Mouse (Mus musculus): ENCODE measurements around the gene Pdzrn4.

The Pdzrn4 gene

DNA sequence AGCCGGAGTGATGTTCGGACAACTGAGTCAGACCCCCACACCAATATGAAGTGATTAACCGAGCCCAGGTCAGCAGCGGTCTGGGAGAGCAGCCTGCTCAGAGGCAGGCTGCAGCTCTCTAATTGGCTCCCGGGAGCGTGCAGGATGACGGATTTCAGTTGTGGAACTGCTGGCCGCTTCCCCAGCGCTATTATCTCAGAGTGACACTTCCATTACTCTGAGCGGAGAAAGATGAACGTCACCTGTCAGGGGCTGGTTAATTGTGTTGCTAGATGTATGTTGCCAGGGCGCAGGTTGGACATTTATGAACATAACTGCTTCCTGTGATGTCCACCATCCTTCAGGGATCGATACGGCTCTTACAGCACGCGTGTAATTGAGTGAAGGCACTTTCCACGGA, 355.5 kb downstream of the Pdzrn4 start:
- no peak for DNase-seq

DNA sequence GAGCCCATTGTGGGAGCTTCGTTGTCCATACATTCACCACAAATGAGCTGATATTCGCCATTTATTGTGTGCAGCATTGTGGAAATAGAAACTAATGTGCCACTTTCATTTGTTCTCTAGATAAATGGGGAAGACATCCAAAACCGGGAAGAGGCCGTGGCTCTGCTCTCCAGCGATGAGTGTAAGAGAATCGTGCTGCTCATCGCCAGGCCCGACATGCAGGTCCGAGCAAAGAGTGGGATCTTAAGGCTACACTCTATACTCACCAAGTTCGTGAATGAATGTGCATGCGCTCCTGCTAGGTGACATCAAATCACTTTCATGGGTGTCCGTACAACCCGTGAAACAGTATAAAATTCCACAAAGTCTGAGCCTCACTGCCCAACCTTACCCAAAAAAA, 355.9 kb downstream of the Pdzrn4 start:
- no peak for DNase-seq

DNA sequence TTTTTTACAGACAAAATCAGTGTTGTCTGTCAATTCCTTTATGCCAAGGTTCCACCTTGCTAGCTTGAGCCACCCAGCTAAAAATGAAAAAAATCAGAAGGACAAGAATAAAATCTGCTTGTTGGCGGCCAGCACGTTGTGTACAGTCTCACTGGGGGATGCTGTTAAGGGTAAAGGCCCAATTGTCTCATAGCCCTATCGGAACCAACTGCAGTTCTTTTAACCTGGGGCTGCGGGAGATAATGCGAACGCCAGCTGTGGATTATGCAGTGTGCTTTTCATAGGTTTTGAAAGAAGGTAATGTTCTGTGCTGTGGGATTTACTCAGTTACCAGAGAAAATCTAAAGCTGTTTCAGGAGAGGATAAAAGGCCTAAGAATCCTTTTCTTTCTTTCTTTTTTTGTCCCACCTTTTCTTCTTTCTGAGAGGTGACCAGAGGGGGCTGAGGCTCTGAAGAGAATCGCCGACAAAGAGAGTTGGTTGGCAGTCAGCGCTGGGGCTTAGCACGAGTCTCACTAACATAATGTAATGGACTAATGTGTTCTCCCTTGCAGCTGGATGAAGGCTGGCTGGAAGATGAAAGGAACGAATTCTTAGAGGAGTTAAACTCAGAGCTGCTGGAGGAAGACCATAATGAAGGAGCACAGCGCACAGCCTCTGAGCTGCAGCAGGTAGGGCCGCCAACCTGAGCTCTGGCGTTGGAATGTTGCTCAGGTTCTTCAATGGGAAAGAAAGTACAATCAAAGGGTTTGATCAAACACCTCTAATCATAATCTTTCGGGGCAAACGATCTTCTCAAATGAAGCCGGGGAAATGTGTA, 360.6 kb downstream of the Pdzrn4 start:
- no peak for DNase-seq

DNA sequence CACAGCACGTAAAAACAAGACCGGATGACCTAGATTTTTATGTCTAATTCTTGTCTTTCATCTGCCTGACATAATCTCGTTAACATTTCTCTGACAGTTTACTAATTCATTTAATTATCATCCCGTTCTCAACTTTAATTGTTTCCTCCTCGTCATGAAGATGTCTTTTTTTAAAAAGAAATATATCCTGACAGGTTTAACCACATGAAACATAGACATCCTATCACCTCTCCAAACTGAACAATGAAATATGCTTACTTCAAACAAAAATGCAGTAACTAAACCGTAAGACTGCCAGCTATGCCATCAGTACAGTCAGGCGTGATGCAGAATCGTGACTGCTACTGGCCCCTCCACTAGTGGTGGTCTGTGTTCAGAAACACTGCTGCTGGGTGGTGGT, 362.3 kb downstream of the Pdzrn4 start:
- DNase-seq, result no peak

DNA sequence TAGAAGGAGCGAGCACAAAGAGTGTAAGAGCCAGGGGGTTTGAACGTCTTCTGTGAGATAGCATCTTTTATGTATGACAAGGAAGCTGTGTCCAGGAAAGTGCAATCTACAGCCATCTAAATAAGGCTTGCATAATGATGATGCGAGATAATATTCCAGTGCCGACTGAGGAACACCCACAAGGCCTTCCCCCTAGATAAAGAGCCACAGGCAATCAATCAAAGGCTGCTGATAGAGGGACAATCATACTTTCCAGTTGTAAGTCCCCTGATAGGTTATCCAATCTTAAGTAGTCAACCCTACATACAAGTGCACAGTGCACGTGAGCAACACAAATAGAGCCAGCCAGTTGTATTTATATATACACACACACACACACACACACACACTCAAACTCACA, 366.6 kb downstream of the Pdzrn4 start:
- no peak for DNase-seq

DNA sequence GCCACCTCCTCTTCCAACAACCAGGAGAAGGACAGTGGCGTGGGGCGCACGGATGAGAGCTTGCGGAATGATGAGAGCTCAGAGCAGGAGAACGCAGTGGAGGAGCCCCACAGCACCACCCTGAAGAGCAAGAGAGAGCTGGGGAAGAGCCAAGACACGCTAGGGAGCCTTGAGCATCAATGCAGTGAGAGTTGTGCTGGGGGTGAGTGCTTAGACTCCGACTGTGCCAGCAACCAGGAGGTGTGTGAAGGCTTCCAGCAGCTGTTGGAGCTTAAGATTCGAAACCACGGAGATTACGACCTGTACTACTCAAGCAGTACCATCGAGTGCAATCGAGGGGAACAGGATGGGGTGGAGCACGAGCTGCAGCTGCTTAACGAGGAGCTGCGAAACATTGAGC, 372.9 kb downstream of the Pdzrn4 start:
- no peak for DNase-seq

DNA sequence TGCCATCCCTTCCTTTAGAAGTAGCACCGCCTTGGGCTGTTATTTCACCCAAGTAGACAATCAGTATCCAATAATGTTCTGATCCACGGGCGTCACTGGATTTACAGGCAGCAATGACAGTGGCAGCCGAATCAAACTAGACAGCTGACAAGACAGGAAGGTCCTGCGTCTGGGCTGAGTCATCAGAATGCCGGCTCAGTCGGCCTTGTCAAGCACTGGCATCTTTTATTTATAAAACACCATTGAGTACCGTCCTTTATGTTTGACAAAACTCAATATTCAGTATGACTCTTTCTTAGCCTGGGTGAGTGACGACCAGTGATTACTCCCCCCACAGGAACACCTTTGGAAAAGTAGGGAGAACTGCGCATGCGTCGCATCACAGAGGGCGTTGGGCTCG, 391.4 kb downstream of the Pdzrn4 start:
- no peak for DNase-seq

DNA sequence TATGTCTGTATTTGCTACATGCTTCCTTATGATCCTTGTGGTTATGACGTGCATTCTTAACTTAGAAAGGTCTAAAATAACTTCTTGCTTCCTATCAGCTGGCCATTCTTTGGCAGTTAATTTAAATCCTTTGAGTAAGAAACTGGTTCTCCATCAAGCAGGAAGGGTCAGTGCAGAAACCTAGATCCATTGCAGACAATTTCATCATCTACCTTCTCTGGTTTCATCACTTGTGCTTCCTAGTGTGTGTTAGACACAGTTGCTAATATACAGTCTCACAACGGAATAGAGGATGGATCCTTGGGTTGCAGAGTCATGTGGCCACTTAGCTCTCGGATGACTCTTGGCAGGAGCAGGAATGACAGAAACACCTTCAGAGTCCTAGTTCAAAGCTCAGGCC, 397.6 kb downstream of the Pdzrn4 start:
- DNase-seq, result no peak

DNA sequence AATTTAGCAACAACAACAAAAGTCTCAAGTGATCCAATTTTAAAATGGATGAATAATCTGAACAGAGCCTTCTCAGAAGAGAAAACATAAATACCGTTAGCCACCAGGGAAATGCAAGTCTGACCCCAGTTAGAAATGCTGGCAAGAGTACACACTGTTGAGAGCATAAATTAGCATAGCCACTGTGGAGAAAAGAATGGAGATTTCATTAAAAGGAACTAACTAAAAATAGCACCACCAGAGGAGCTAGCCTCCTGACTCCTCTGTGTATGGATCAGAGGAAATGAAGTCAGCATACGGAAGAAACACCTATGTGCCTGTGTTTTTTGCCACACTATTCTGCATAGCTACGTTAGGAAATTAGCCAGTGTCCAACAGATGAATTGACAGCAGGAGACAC, 409.3 kb downstream of the Pdzrn4 start:
- DNase-seq, result no peak

DNA sequence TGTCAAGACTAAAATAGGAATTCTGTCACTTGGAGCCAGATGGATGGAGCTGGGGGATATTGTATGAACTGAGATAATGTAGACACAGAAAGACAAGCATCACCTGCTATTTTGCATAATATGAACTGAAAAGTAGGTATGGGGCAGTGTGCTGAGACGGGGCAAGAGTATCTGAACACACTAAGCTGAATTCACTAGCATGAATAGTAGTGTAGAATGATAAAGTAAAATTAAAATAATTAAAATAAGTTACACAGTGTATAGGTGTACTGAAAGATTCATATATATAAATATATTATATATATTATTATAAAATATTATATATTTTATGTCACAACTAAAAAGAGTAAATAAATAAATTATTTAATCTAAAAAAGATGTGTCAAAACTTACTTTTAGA, 409.7 kb downstream of the Pdzrn4 start:
- DNase-seq, result no peak
